Mouse (Mus musculus) heart, postnatal 25 days (tissue): ENCODE results near the gene Lrpprc. TPM values are rescaled to one million over a fixed set of nuclear protein-coding genes. Genes with fewer than 3 reads are reported as not detected.

Experiments
- DNase-seq: peaks from one replicate; pipeline ENCODE4 v3.0.0; 2022; ENCODE audit warnings: low spot score
- intact Hi-C: fragments of 180-260 bp; cut with DNase I; formaldehyde crosslinking; loops from one replicate; pipeline ENCODE4 v1.15.1; 2025
- total RNA-seq, 2 experiments: library from RNA; stranded (reverse); gene quantifications; 2 replicates each; pipeline ENCODE4 v1.2.3; 2021

Lrpprc gene
- total RNA-seq, 2 experiments from 2014 or later: 144 to 145 TPM

GRCm38 (mm10) chr17:84724028-84724427, 66.6 kb downstream of the Lrpprc start:
- DNase-seq: no peak
- intact Hi-C loops: no loop called here

DNA sequence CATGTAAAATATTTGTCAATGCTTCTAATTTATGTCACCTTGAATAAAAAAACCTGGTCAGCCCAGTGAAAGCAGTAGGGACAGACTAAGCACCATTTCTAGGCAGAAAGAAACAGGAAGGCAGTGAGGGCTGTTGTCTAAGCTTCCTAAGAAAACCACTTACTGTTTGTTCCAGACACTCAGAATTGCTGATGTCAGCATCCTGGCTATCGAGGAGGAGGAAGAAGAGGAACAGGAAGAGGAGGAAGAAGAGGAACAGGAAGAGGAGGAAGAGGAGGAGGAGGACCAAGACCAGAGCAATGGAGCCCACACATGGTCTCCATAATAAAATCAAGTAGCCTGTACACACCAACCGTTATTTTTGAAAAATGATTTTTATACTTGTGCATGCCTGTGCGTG, 71.5 kb downstream of the Lrpprc start:
- no peak for DNase-seq
- intact Hi-C loops: no loop called here

DNA sequence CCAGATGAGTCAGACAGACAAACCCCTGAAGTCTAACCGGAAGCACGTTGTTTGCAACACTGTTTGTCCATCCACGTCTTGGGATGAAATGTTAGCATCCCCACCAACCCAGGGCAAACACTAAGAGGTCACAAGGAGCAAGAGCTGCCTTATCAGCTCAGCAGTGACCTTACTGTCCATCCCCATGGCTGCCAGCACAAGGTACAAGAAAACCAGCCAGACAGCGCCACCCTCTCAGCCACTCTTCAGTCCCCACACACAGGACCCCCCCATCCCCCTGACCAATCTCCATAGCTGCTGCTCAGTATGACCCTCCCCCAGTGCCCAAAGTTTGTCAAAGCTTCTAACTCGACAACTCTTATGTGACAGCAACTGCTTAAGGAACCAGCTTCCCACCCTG, 73.2 kb downstream of the Lrpprc start:
- intact Hi-C loops: no loop called here

GRCm38 (mm10) chr17:84716252-84716872, 74.2 kb downstream of the Lrpprc start:
- intact Hi-C loops: no loop called here
- DNase-seq: no peak

More for the DNA sequence above, 73.2 kb downstream of the Lrpprc start:
- DNase-seq: no peak

- DNase-seq: no peak
- intact Hi-C loops: no loop called here
Measured at GRCm38 (mm10) chr17:84714930-84715329, 75.7 kb downstream of the Lrpprc start.

DNA sequence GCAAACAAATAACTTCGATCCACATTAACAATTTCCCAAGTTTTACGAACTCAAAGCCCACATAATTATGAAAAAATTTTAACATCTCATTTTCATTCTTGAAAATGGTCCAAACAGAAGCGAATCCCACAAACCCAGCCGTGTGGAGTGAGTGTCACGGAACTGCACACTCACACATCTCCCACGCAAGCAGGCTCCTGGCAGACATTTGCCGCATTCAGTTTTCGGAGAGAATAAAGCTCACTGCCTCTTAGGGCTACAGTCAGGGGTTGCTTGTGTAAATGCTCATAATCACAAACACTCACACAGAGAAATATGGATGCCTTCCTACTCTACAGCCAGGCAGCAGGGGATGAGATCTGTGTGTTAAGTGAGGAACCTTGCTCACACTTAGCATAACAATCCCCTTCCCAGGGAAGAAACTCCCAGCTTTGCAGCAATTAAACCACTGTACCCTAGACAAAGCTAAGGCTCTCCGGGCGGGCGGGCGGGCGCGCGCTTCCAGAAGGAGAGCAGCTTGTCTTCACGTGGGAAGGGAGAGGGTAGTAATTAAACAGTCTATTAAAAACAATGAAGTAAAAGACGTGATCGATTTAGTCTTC, 76.9 kb downstream of the Lrpprc start:
- DNase-seq: no peak
- intact Hi-C loops: no loop called here

DNA sequence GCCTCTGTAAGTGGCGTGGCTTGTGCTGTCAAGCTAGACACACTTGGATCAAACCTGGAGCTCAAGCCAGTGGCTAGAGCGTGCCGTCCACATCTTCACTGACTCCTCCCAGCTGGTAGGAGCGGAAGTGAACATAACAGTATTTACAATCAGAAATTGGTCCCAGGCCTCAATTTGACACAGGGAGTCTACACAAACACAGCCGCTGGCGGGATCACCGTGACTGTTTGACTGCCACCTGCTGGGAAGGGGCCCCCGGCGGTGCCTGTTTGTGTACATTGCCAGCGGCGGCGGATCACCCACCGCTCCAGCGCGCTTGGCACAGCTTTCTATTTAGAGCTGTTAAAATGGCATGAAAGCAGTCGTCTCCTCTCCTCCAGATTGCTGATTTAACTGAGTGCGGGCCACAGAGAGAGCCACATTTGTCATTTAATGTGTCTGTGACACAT, 81.2 kb downstream of the Lrpprc start:
- DNase-seq: no peak
- intact Hi-C loops: no loop called here

GRCm38 (mm10) chr17:84708818-84709217, 81.8 kb downstream of the Lrpprc start:
- no peak for DNase-seq
- intact Hi-C loops: no loop called here

GRCm38 (mm10) chr17:84707407-84707806, 83.2 kb downstream of the Lrpprc start:
- no peak for DNase-seq

DNA sequence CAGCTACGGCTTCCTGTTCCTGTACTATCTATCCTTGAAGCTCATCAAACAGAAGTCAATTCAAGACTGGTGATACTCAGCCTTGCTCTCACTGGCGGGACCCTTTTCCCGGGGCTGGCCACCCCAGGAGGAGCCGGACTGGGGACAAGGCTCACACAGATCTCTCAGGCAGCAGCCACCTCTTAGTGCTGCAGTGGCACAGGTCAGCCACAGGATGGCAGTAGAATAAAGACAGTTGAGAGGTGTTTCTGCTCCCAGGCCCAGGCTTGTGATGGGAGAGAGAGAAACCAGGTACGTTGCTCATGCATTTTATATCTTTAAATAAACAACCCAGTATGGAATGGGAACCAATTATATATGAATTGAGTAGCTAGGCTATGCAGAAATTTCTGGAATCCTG, 91.9 kb downstream of the Lrpprc start:
- intact Hi-C loops: no loop called here
- no peak for DNase-seq

More at GRCm38 (mm10) chr17:84707407-84707806, 83.2 kb downstream of the Lrpprc start:
- intact Hi-C loops: no loop called here

GRCm38 (mm10) chr17:84696537-84696936, 94.1 kb downstream of the Lrpprc start:
- intact Hi-C loops: no loop called here
- no peak for DNase-seq

GRCm38 (mm10) chr17:84693741-84694140, 96.8 kb downstream of the Lrpprc start:
- DNase-seq: no peak
- intact Hi-C loops: no loop called here

GRCm38 (mm10) chr17:84690111-84690510, 100.5 kb downstream of the Lrpprc start:
- DNase-seq: no peak
- intact Hi-C loops: no loop called here

DNA sequence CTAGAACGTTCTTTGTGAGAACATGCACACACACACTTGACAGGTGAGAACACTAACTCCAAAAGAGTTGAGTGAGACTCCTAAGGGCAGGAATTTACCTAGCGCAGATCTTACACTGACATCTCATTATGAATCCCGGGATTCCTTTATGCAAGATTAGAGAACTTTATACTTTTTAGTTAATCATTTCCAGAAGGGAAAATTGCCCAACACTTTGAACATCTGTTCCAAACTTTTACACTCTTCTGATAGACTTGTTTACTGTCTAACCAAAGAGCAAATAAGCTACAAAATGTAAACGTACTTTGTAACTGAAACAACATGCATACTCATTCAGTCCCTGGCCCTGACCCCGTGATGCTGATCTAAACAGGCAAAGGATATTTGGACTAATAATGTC, 101.3 kb downstream of the Lrpprc start:
- no peak for DNase-seq
- intact Hi-C loops: no loop called here

DNA sequence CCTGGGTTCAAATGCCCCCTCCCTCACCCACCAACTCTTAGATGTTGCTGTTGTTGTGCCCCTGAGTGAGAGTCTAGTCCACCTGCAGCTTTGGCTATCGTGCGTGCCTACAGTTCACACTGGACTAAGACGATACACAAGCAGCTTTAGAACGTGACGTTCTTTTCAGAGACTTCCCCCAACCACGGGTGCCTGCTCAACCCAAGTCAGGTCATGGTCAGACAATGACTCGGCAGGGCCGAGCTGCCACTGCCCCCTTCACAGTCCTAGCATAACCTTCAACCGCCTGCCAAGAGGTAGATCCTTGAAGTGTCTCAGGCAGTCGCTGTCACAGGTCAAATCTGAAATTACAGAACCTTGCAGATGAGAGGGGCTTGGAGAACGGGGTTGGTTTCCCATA, 101.8 kb downstream of the Lrpprc start:
- DNase-seq: no peak
- intact Hi-C loops: no loop called here

GRCm38 (mm10) chr17:84687994-84688393, 102.6 kb downstream of the Lrpprc start:
- intact Hi-C loops: no loop called here
- DNase-seq: no peak

DNA sequence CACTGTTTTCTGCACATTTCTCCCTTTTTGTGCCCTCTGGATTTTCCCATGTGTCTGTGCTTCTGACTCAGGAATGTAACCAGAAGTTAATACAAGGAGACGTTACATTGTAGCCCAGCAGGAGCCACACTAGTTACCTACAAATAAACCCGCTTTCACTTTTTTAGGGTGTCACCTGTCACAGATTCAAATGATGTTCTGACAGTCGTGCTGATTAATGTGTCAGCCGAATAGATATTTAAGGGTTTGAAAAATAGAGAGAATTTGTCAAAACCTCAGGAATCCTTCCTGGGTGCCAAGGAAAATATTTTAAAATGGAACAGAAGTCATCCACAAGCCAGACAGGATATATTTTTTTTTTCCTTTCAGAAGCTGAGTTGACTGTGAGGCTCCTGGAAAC, 105.3 kb downstream of the Lrpprc start:
- DNase-seq: no peak
- intact Hi-C loops: no loop called here

DNA sequence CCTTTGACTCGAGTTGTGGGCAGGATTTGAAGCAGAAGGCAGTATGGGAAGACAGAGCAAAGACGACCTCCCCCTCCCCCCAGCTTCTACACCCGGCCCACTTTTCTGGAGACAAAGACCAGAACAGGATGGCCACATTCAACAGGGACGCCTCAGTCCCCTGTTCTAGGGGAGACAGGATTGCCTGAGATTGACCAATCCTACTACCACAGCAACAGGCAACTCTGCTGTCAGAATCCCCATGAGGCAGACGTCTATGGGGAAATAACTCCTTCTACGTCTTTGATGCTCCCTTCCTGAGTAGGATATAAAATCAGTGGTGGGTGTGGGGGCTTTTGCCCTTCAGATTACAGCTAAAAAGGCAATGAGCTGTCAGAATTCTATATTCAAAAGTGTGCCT, 106.3 kb downstream of the Lrpprc start:
- intact Hi-C loops: no loop called here

GRCm38 (mm10) chr17:84682734-84683717, 107.6 kb downstream of the Lrpprc start, which contains the start of gene Abcg5:
Gene Abcg5 (minus strand): TSS chr17:84683011.
- no peak for DNase-seq
- intact Hi-C loops: no loop called here

More for the DNA sequence above, 106.3 kb downstream of the Lrpprc start:
- DNase-seq: no peak

DNA sequence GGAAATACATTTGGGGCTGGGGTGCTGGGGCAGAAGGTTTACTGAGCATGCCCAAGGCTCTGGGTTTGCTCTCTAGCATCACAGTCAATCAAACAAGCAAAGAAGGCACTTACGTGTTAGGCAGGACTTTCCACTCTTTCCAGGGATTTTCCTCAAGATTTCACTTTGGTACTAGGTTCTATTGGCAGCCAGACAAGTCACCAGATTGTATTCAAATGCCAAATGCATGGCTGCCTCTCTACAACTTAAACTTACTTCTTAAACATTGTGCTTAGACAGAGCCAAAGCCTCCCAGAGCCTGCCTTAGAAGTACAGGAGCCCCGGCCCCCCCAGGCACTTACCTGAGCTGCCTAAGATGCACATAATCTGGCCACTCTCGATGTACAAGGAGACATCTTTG, 108.9 kb downstream of the Lrpprc start:
- intact Hi-C loops: no loop called here

DNA sequence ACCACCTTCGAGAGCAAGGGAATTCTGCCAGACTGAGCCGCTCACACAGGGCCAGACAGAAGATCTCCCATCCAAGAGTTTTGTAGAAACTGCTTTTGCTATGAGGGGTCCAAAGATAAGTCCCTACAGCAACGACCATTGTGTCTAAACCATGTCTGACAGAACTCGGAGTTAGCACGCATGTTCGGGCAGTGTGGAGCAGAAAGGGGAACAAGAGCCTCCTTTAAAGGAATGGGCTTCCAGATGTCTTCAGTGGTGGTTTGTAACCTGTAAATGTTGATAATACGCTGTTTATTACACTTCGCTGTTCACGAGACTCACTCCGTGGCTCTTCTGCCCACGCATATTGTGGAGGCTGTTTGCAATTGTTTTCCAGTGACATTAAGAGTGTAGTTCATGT, 113.0 kb downstream of the Lrpprc start:
- DNase-seq: no peak
- intact Hi-C loops: loop anchor here (5.0 kb wide), 1 partner anchor 600 kb away; no protein-coding TSS in a partner anchor

More for the DNA sequence above, 108.9 kb downstream of the Lrpprc start:
- no peak for DNase-seq
